Mouse (Mus musculus) spleen, adult 2 months (tissue): Measurements from ENCODE around the gene Olfr623.

Experiments used
- CTCF ChIP-seq: fragments of 200-500 bp; IDR thresholded peaks from 2 replicates; pipeline ENCODE4 v1.5.1; 2011; ENCODE audit warnings: mild to moderate bottlenecking, inconsistent platforms; ENCODE audit not compliant: insufficient read depth, insufficient read length, insufficient replicate concordance; ENCODE audit errors: extremely low read depth
- POLR2A ChIP-seq: fragments of 200-500 bp; IDR thresholded peaks from 2 replicates; pipeline ENCODE4 v1.6.1; 2011; ENCODE audit warnings: low read depth, low read length, inconsistent platforms

DNA sequence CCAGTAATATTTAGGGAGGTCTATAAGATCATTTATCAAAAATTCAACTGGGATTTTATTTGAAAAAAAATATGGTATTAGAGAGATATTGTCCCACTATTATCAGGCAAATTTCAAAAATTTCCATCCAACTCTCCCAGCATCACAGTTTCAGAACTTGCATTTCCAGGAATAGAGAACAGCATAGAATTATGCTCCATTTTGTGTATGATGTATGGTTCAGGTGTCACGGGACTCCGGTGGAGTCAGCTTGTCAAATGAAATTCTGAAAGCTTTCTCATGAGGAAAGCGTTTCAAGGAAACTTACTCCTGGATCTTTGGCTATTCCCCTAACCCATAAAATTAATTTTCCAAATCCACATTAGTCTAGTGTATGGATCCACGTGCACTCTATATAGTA lies 19.4 kb downstream of the Olfr623 start:
- TF ChIP-seq POLR2A (no peak), CTCF (no peak)
